ENCODE assay signal across 8 mouse cellular contexts in the genomic region with DNA sequence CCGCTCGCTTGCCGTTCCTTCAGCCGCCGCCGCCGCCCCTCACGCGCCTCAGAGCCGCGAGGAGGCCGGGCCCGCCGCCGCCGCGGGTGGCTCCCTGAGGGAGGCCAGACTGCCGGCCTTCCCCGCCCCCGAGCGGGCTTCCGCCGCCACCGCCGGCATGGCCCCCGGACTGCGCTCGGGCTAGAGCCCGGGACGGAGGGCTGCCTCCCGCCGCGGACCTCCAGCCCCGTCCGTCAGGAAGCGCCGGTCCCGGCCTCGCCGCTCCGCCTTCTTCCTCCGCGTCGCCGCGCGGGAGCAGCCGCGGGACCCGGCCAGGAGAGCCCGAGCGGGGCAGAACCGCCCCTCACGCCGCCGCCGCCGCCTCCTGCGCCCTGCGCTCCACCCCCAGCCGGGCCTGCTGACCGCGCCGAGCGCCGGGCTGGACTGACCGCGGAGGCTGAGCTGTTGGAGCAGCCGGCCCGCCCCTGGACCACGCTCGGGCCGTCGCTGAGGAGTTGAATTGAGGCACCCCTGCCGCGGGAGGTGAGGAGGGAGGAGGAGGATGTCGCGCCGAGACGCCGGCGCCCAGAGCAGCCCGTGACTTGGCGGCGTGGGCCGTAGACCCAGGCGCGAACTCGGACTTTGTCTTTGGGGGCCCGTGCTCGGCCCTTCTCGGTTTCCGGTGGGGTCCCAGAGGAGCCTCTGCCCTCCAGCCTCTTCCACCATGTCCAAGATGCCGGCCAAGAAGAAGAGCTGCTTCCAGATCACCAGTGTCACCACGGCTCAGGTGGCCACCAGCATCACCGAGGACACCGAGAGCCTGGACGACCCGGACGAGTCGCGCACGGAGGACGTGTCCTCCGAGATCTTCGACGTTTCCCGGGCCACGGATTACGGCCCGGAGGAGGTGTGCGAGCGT. TPM values are rescaled to one million over a fixed set of nuclear protein-coding genes. Genes with fewer than 3 reads are reported as not detected.
DNase-seq lines count a peak whose midpoint lies in the region; ATAC-seq lines count a peak whose summit lies in the region.

No protein-coding gene starts in this region.

- peak overlapping the region; percentile 99 for H3K4me3 ChIP-seq in forebrain, embryonic 10.5 days
- H3K4me3 ChIP-seq in heart, embryonic 14.5 days (ENCODE audit: control insufficient read depth in 1 of 2, insufficient read depth in 1 of 2, low read depth in 1 of 2, low read length in 2 of 2), result peak overlapping the region; percentile 58 to 76
- peak overlapping the region; percentile 99 for H3K4me3 ChIP-seq in liver, embryonic 13.5 days (replicated peaks)

- no peaks in the 10 kb centered on the region for H3K9me3 ChIP-seq in forebrain, embryonic 10.5 days
- H3K9me3 ChIP-seq in heart, embryonic 14.5 days (ENCODE audit: control insufficient read depth, low read length), result no peaks in the 10 kb centered on the region
- no peaks in the 10 kb centered on the region for H3K9me3 ChIP-seq in liver, embryonic 13.5 days (replicated peaks)

- peak; percentile 67 for DNase-seq in CD4-positive, CD25-positive, alpha-beta regulatory T cell, adult 2 months (ENCODE audit: low read depth, low spot score)
- DNase-seq in c-Kit-negative CD71-positive TER-119-positive erythroid progenitor cells, embryonic 14.5 days (ENCODE audit: low read depth, low spot score), result peak; percentile 56
- peak; percentile 59 for DNase-seq in forebrain, embryonic 10.5 days (ENCODE audit: extremely low spot score, low spot score)
- peak; percentile 89 for DNase-seq in kidney, postnatal 10 days
- peak; percentile 70 for DNase-seq in liver, embryonic 13.5 days
- peak; percentile 64 for DNase-seq in naive thymus-derived CD4-positive, alpha-beta T cell, adult 2 months (ENCODE audit: low read depth)
- DNase-seq in spleen, postnatal 4 days (ENCODE audit: low spot score in 2 of 2), result peak; percentile 75 to 89

- under 1% methylated on average over 94 of the region's 113 CpGs for WGBS in forebrain, embryonic 10.5 days
- 0% methylated on average over 89 of the region's 113 CpGs for WGBS in heart, embryonic 14.5 days
- 0% methylated on average over 104 of the region's 113 CpGs for WGBS in liver, embryonic 13.5 days (ENCODE audit: insufficient replicate concordance)

- peak overlapping the region; percentile 99 for H3K9ac ChIP-seq in heart, embryonic 14.5 days (ENCODE audit: low read length)
- peak overlapping the region; percentile 99 for H3K9ac ChIP-seq in liver, embryonic 13.5 days

- H3K36me3 ChIP-seq in forebrain, embryonic 10.5 days (replicated peaks), result peaks cover 10% of the 10 kb centered on the region
- peaks cover 12% of the 10 kb centered on the region for H3K36me3 ChIP-seq in heart, embryonic 14.5 days (ENCODE audit: control insufficient read depth, insufficient read depth, low read length)
- H3K36me3 ChIP-seq in liver, embryonic 13.5 days, result no peaks in the 10 kb centered on the region; the same call in 1 of the 2 replicates

- no peaks in the 10 kb centered on the region for H3K27me3 ChIP-seq in forebrain, embryonic 10.5 days (ENCODE audit: poor library complexity, severe bottlenecking)
- no peaks in the 10 kb centered on the region for H3K27me3 ChIP-seq in heart, embryonic 14.5 days (ENCODE audit: control insufficient read depth, insufficient read depth, low read length)
- no peaks in the 10 kb centered on the region for H3K27me3 ChIP-seq in liver, embryonic 13.5 days

- peak; percentile 64 for ATAC-seq in heart, embryonic 14.5 days (ENCODE audit: insufficient number of reproducible peaks, insufficient read depth, low FRiP score, low read depth)
- peak; percentile 65 for ATAC-seq in liver, embryonic 13.5 days (ENCODE audit: low read depth)

- peak overlapping the region; percentile 88 for H3K4me2 ChIP-seq in heart, embryonic 14.5 days (ENCODE audit: low read length)
- peak overlapping the region; percentile 96 for H3K4me2 ChIP-seq in liver, embryonic 13.5 days

- peak overlapping the region; percentile 98 for H3K27ac ChIP-seq in forebrain, embryonic 10.5 days
- peak overlapping the region; percentile 99 to 100 for H3K27ac ChIP-seq in heart, embryonic 14.5 days (replicated peaks in 1 of 2; ENCODE audit: control insufficient read depth in 1 of 2, insufficient read depth in 1 of 2, low read depth in 2 of 2, low read length in 2 of 2)
- peak overlapping the region; percentile 98 for H3K27ac ChIP-seq in liver, embryonic 13.5 days

- H3K4me1 ChIP-seq in forebrain, embryonic 10.5 days, result peaks cover 39% of the 10 kb centered on the region
- H3K4me1 ChIP-seq in heart, embryonic 14.5 days (ENCODE audit: control insufficient read depth in 2 of 2, insufficient read depth in 2 of 2, low read length in 2 of 2), result 0 out of 4 replicates have a peak, but pooled peaks cover 0 to 4% of the 10 kb centered on the region in 2 experiments
- peaks cover 17% of the 10 kb centered on the region for H3K4me1 ChIP-seq in liver, embryonic 13.5 days (replicated peaks)

RNA-seq across cellular contexts. Expression of gene Tsc22d2, which starts 0.7 kb away (rescaled TPM):
- polyA plus RNA-seq in forebrain, embryonic 10.5 days (2016; fragmentation: Nextera tagmentation; extraction: Ambion mirVana), result 6.3 and 6.6 TPM in 2 replicates
- polyA plus RNA-seq in heart, embryonic 14.5 days (2014; fragmentation: Nextera tagmentation; extraction: Ambion mirVana), result 20.9 and 25.3 TPM in 2 replicates
- 5.0 and 6.0 TPM in 2 replicates for polyA plus RNA-seq in liver, embryonic 13.5 days (2015; fragmentation: Nextera tagmentation; extraction: Ambion mirVana)

Comparison
In these comparisons a context has a peak if more than half of its experiments do, and no peak if none do; other contexts are left out.
1. Peak in every context shown above with its lines: DNase-seq, ATAC-seq, H3K4me3 ChIP-seq and H3K27ac ChIP-seq.